Mouse (Mus musculus) ES-E14 (cell line): ENCODE results near the gene Pbrm1. TPM values are rescaled to one million over a fixed set of nuclear protein-coding genes. Genes with fewer than 3 reads are reported as not detected.

ENCODE experiments used
- DNase-seq: peaks from one replicate; pipeline ENCODE4 v3.0.0-alpha.2; 2013; ENCODE audit warnings: low read depth, low spot score
- H3K27ac ChIP-seq: 2 replicates; pipeline ENCODE4 v1.5.1; 2012; ENCODE audit warnings: low read depth, mild to moderate bottlenecking, low read length, moderate library complexity, mixed read lengths; ENCODE audit not compliant: poor library complexity, insufficient read depth, severe bottlenecking
- H3K36me3 ChIP-seq: 2 replicates; pipeline ENCODE4 v1.6.1; 2012; ENCODE audit warnings: mild to moderate bottlenecking, low read length, moderate library complexity, mixed read lengths; ENCODE audit not compliant: control insufficient read depth, poor library complexity, insufficient read depth, severe bottlenecking
- H3K4me1 ChIP-seq, 2 experiments: fragments of 150-350 bp in 1 of 2; sonication (generic) in 1 of 2; 2 replicates each; pipeline ENCODE4 v1.6.1; 2012; ENCODE audit warnings: low read length in 2 of 2, mild to moderate bottlenecking in 1 of 2, mixed read lengths in 1 of 2; ENCODE audit not compliant: control insufficient read depth in 2 of 2, insufficient read depth in 2 of 2, poor library complexity in 1 of 2
- H3K4me3 ChIP-seq, 2 experiments: fragments of 150-350 bp in 1 of 2; sonication (generic) in 1 of 2; 2 replicates each; pipeline ENCODE4 v1.5.1; 2012; ENCODE audit warnings: low read length in 2 of 2, low read depth in 1 of 2, mild to moderate bottlenecking in 1 of 2, mixed read lengths in 1 of 2; ENCODE audit not compliant: insufficient read depth in 1 of 2, poor library complexity in 1 of 2, severe bottlenecking in 1 of 2
- H3K9ac ChIP-seq: 2 replicates; pipeline ENCODE4 v1.6.1; 2012; ENCODE audit warnings: low read depth, mild to moderate bottlenecking, low read length, mixed read lengths; ENCODE audit not compliant: poor library complexity, insufficient read depth, severe bottlenecking
- H3K9me3 ChIP-seq: fragments of 150-350 bp; sonication (generic); 2 replicates; pipeline ENCODE4 v1.6.1; 2012; ENCODE audit warnings: low read depth, mild to moderate bottlenecking, low read length; ENCODE audit not compliant: control insufficient read depth, insufficient read depth
- CHD2 ChIP-seq: IDR thresholded peaks from 2 replicates; pipeline ENCODE4 v1.6.1; 2014; ENCODE audit warnings: mild to moderate bottlenecking, low read depth, low read length, inconsistent platforms
- HCFC1 ChIP-seq: IDR thresholded peaks from 2 replicates; pipeline ENCODE4 v1.6.1; 2012; ENCODE audit warnings: low read length, inconsistent platforms, borderline replicate concordance; ENCODE audit not compliant: insufficient read depth
- MAFK ChIP-seq: IDR thresholded peaks from 2 replicates; pipeline ENCODE4 v1.6.1; 2014; ENCODE audit warnings: mild to moderate bottlenecking, low read depth, low read length, inconsistent platforms; ENCODE audit not compliant: insufficient read depth
- ZC3H11A ChIP-seq: IDR thresholded peaks from 2 replicates; pipeline ENCODE4 v1.6.1; 2012; ENCODE audit warnings: low read depth, mild to moderate bottlenecking, inconsistent platforms, low read length, borderline replicate concordance
- ZNF384 ChIP-seq: IDR thresholded peaks from 2 replicates; pipeline ENCODE4 v1.6.1; 2012; ENCODE audit warnings: low read depth, low read length, inconsistent platforms
- in situ Hi-C, 2 experiments: fragments of 600-800 bp; cut with MboI; formaldehyde crosslinking; loops; one replicate each; pipeline ENCODE4 v1.15.1; 2025; ENCODE audit warnings: low sequenced_read_pairs in 2 of 2, inconsistent platforms in 1 of 2; ENCODE audit not compliant: unreplicated experiment in 2 of 2
- total RNA-seq: library from RNA; depleted of rRNA; stranded (reverse); fragments of 300-350 nt; gene quantifications from 2 replicates; pipeline ENCODE4 v1.2.3, GENCODE M21; 2012

Gene Pbrm1
- total RNA-seq, 1 experiment, result 58.9 TPM

GRCm38 (mm10) chr14:31069086-31069733, 50.3 kb downstream of the Pbrm1 start:
- no peak overlapping the region for H3K9ac ChIP-seq
- H3K36me3 ChIP-seq, result peaks cover 13% of the 10 kb centered on the region

DNA sequence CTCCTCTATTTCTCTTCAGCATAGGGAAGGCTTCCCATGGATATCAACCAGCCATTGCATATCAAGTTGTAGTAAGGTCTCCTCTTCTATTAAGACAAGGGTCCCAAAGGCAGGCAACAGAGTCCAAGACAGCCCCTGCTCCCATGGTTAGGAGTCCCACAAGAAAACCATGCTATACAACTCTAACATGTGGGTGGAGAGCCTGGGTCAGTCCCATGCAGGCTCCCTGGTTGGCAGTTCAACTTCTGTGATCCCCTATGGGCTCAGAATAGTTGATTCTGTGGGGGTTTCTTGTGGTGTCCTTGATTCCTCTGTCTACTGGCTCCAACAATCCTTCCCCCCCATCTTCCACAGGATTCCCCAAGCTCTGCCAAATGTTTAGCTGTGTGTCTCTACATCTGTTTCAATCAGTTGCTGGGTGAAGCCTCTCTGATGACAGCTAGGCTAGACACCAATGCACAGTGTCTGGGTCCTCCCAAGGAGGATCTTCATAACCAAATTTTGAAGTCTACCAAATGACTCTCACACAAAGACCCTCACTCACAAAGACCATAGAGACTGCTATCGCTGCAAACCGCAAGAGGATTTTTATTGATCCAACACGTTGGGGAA, 59.8 kb downstream of the Pbrm1 start:
- Histone ChIP-seq H3K9ac (no peak overlapping the region), H3K4me3 (no peak overlapping the region), H3K4me1 (peaks cover 2% of the 10 kb centered on the region in 2 experiments; a peak in 2 of 4 replicates), H3K27ac (no peak overlapping the region), H3K9me3 (no peaks in the 10 kb centered on the region), H3K36me3 (peaks cover 5% of the 10 kb centered on the region)
- no peak for TF ChIP-seq ZC3H11A
- no peak for TF ChIP-seq MAFK
- TF ChIP-seq HCFC1, result no peak
- no peak for TF ChIP-seq CHD2
- in situ Hi-C loops, result no loop called here
- no peak for DNase-seq

More at GRCm38 (mm10) chr14:31069086-31069733, 50.3 kb downstream of the Pbrm1 start:
- DNase-seq, result no peak
- H3K9me3 ChIP-seq, result no peaks in the 10 kb centered on the region
- TF ChIP-seq MAFK (no peak), ZC3H11A (no peak), CHD2 (no peak), ZNF384 (no peak), HCFC1 (no peak)
- no peaks in the 10 kb centered on the region for H3K4me1 ChIP-seq
- no peak overlapping the region for H3K27ac ChIP-seq
- in situ Hi-C loops, result no loop called here
- no peak overlapping the region for H3K4me3 ChIP-seq

- Histone ChIP-seq H3K9me3 (no peaks in the 10 kb centered on the region), H3K9ac (no peak overlapping the region), H3K27ac (no peak overlapping the region), H3K4me3 (no peak overlapping the region), H3K4me1 (peaks cover 2% of the 10 kb centered on the region in 2 experiments; a peak in 2 of 4 replicates), H3K36me3 (peaks cover 5% of the 10 kb centered on the region)
- DNase-seq, result no peak
- TF ChIP-seq ZNF384 (no peak), HCFC1 (no peak), CHD2 (no peak), MAFK (no peak), ZC3H11A (no peak)
- in situ Hi-C loops, result no loop called here
These were observed 60.5 kb downstream of the Pbrm1 start for GRCm38 (mm10) chr14:31079313-31080028.

GRCm38 (mm10) chr14:31081147-31081546, 62.2 kb downstream of the Pbrm1 start:
- Histone ChIP-seq H3K4me1 (peaks cover 2% of the 10 kb centered on the region in 2 experiments; a peak in 2 of 4 replicates), H3K36me3 (peaks cover 3% of the 10 kb centered on the region; the same call in 1 of the 2 replicates), H3K4me3 (no peak overlapping the region), H3K27ac (no peak overlapping the region), H3K9ac (no peak overlapping the region), H3K9me3 (no peaks in the 10 kb centered on the region)
- in situ Hi-C loops, result no loop called here
- TF ChIP-seq ZC3H11A, result no peak
- peak; percentile 30 for DNase-seq
